Mouse (Mus musculus): ENCODE measurements around the gene 1700034J05Rik.

1700034J05Rik gene

DNA sequence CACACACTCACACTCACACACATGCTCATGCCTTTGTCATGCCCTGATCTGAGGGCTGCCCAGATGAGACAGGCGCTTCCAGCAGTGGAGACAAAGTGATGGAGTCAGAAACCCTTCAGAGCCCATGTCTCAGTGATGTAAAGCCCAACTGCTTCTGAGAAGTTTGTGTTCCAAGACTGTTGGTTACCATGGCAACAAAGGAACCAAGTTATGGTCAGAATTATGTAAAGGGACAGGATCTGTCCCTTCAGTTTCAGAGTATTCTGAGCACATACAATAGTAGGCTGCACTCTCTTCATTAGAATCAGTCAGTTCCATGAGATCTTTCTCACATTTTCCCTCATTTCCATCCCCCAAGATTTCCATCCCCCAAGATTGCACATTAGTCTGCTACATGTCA, at the start of gene 1700034J05Rik:
Gene 1700034J05Rik, minus strand, starts transcription at position 165 of the 400 bp plus-strand sequence.
- DNase-seq: no peak

DNA sequence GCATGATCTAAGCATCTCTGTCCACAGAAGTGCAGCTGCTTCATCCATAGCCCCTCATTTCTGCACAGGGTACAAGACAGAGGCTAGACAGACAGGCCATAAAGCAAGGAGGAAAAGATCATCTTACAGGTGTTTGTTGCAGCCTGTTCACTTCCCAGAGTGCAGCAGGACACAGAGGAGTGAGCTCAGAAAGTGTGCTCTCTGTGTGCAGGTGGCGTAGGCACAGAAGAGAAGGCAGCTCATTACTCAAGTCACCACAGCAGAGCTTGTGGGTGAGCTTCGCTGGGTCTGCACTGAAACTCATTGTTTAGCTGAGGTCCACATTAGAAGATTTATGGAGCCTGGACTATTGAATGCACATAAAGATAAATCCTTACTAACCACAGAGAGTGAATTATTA, 45.5 kb upstream of the 1700034J05Rik start:
- DNase-seq: no peak

DNA sequence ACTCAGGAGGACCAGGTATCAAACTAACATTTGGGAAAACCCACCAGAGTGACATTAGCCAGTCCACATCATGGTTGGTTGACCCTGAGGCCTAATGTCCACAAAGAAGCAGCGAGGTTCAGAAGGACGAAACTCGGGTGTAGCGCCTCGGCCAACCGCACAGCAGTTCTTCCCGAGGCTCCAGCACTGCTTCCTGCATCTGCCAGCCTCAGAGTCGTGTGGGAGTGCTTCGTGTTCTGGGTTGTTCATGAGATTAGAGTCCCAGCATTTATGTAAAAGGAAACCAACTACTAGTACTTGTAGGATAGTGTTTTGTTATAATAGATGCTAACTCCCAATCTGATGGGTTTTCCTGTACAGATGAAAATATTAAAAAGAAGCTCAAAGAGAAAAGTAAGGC, 45.1 kb upstream of the 1700034J05Rik start:
- no peak for DNase-seq

- DNase-seq: no peak
Measured at GRCm38 (mm10) chr6:146998710-146999109, 44.5 kb upstream of the 1700034J05Rik start.

DNA sequence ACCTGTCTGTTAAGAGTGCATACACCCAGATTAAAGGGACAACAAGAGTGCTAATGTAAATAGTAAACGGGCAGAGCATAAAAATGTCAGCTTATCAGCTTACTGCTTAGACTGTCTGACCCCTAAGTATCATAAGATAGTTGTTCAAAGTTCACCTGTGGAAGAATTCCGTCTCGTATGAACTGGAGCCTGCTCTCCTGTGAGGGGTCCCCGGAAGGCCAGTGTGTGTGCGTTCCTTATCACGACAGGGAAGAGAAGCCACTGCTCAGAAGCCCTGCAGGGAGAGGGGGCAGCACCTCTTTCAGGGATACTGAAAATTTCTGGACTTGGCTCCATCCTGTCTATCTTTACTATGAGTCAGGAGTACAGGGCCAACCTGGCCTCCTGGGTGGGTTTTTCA, 42.8 kb upstream of the 1700034J05Rik start:
- DNase-seq: no peak

DNA sequence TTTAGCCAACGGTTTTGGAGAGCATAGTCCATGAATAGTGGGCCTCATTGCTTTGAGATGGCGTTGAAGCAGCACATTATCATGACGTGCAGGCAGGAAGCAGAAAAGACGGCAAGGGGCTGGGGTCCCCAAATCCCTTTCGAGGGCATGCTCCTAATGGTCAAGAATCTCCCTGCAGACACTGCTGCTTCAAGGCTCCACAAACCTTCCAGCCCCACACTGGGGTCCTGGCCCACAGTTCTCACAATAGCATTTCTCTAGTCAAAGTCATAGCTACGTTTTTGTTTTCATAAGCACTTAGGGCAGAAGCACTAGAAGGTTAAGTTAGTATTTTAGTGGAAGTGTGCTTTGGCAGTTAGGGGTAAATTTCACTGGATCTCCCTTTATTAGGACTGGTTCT, 41.7 kb upstream of the 1700034J05Rik start:
- DNase-seq: no peak

- DNase-seq: no peak
Measured at GRCm38 (mm10) chr6:146995391-146995790, 41.2 kb upstream of the 1700034J05Rik start.

DNA sequence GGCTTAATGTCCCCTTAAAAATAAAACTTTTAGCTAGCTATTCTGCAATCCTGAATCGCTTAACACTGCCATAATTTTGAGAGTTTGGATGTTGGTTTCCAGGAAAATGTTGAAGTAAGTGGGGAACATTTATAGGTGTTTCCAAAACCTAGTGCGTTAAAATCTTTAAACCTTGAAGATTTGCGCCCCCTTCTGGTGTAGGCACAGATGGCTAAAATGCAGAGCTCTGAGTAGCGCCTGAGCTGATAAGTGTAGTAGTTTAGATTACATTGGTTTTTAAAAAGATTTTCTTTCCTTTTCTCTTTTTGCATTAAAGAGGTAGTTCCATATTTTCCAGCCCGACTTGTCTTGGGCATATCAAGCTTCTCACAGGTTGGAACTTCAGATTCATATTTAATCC, 40.0 kb upstream of the 1700034J05Rik start:
- peak; percentile 80 for DNase-seq

DNA sequence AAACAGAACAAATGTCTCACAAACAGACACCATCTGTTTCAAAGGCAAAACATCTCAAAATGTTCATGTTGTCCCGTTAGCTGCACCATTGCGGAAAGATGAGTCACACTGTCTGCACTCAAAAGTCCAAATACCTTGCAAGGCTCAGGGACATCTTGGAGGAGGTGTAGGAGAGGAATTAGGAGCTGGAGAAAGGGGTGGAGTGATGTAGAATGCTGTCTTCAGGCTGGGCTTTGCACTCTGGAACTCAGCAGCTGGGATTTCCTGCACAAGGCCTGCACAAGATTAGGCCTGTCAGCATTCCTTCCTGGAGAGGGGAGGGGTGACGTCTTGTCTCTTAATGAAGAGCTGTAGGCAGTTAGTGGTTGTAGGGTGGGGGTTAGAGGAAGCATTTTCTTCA, 30.3 kb upstream of the 1700034J05Rik start:
- peak; percentile 33 for DNase-seq

GRCm38 (mm10) chr6:146981249-146981835, 27.1 kb upstream of the 1700034J05Rik start:
- no peak for DNase-seq

- no peak for DNase-seq
Measured at GRCm38 (mm10) chr6:146979953-146980352, 25.7 kb upstream of the 1700034J05Rik start.

- DNase-seq: no peak
Measured at GRCm38 (mm10) chr6:146979115-146979744, 25.0 kb upstream of the 1700034J05Rik start.

GRCm38 (mm10) chr6:146978691-146979114, 24.5 kb upstream of the 1700034J05Rik start:
- peak; percentile 40 for DNase-seq

GRCm38 (mm10) chr6:146976446-146976845, 22.2 kb upstream of the 1700034J05Rik start:
- DNase-seq: no peak

- no peak for DNase-seq
Measured at GRCm38 (mm10) chr6:146973830-146974229, 19.6 kb upstream of the 1700034J05Rik start.

DNA sequence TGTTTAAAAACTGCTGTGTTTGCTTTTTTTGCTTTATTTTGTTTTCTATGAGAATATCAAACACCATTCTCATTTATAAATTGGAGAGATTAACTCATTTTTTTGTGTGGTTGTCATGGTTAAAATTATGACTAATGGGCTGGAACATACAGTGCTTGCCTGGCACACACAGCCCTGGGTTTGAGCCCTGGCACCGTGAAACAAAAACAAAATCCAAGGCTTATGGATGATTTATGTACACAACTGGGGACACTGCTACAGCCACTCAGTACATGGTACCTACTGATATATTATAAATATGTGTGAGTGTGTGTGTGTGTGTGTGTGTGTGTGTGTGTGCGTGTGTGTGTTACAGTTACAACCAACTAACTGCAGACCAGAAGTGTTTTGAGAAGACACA, 19.2 kb upstream of the 1700034J05Rik start:
- no peak for DNase-seq

DNA sequence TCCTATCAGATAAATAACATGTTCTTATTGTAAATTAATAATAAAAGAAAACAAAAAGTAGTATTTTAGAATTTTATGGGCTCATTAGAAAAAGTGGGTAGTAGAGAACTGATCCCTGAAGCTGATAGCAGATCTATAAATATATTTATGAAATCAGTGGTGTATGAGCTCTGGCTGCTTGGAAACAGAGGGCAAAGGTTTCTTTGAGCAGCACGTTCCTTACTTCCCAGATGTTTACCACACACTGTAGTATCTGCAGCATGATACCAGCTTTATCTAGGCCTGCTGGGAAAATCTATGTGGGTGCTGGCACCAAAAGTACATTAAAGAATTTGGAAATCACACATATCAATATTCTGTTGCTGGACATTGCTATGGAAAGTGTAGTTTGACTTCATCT, 18.5 kb upstream of the 1700034J05Rik start:
- no peak for DNase-seq

GRCm38 (mm10) chr6:146972009-146972408, 17.8 kb upstream of the 1700034J05Rik start:
- no peak for DNase-seq

DNA sequence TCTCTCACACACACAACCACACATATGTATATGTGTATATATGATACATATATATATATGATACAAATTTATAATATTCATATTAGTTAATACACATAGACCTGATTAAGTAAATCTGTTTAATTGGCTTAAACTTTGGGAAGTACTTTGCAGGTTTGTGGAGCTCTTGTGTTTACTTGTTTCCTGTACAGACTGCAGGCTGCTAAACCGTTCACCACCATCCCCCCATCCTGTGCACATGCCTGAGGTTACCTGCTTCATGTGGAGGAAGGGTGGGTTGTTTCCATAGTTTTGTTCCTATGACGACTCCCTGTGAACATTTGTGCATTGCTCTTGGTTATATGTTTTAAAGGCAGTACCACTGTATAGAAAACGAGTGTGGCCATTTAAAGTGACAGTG, 17.1 kb upstream of the 1700034J05Rik start:
- DNase-seq: no peak

GRCm38 (mm10) chr6:146970811-146971210, 16.6 kb upstream of the 1700034J05Rik start:
- DNase-seq: no peak

DNA sequence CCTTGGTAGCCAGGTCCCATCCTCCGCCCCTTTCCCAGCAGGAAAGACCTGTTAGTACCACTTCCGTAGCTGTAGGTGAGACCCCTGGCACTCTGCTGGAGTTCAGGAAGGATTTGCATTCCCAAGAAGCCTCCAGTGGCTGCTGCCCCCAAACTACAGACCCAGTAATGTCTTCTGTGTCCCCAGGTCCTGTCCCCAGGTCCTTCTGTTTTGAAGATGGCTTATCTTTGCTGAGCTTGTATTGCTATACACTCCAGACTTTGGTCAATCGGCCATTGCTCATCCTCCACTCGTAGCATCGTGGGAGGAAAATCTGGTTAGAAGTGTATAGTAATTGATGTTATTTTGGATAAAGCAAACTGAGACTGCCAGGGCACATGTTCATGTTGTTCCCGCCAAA, 13.6 kb upstream of the 1700034J05Rik start:
- no peak for DNase-seq

DNA sequence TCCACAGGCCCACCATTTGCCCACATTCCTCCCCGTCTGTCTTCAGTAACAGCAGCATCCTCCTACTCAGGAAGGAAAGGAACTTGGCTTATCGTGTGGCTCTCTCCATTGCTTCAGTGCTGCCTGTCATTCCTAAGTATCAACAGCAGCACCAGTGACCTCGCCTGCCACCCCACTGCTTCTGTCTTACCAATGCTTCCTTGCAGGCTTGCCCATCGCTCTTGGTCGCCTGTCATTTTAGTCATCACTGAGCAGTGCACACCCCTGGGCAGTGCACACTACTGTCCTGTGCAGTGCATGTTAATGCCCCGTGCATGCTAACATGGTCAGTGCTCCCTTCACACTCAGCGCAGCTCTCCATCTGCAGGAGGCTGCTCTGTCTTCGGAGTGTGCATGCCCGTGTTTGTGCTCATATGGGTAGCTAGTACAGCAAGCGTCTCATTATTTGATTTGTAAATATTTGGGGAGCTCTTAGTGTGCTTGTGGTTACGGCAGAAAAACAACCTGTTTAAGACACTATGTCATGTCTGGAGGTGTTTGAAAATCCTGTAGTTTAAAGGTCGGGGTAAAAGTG, 12.3 kb upstream of the 1700034J05Rik start:
- no peak for DNase-seq

GRCm38 (mm10) chr6:146965139-146965772, 11.0 kb upstream of the 1700034J05Rik start:
- no peak for DNase-seq
